Comparison of ENCODE assay signal across 24 mouse cellular contexts in genomic region chr17:5264783-5265182, GRCm38 (mm10).
"Had no signal": no experiment of that assay in that cellular context is flagged by ENCODE, and none has a peak within 500 bp of the region (broad histone marks: within the 10 kb centered on the region; RNA-seq: fewer than 3 reads in every experiment).

No protein-coding gene starts in this region.

- ATAC-seq: inflammation-experienced regulatory T-cells, adult 6 months; intestine, embryonic 16.5 days had no signal

- H3K27me3 ChIP-seq: limb, embryonic 12.5 days; limb, embryonic 15.5 days; liver, embryonic 15.5 days; megakaryocyte, embryonic 14.5 days had no signal

- DNase-seq: kidney, adult 18-20 months; kidney, adult 9 months; kidney, postnatal 14 days; kidney, postnatal 4 days; layer of hippocampus, adult 9-11 months; left cerebral cortex, postnatal 4 days; lung, embryonic 14.5 days; midbrain, embryonic 14.5 days; right cerebral cortex, adult 18-20 months; right cerebral cortex, postnatal 25 days; spleen, adult 18-20 months; thymus, adult 2 months; thymus, postnatal 14 days; thymus, postnatal 4 days had no signal

- H3K9me3 ChIP-seq: limb, embryonic 12.5 days; limb, embryonic 15.5 days; liver, embryonic 15.5 days; megakaryocyte, embryonic 14.5 days had no signal

- H3K27ac ChIP-seq: limb, embryonic 12.5 days; limb, embryonic 15.5 days; liver, embryonic 15.5 days; macrophage; stomach, postnatal 0 days had no signal

- H3K9ac ChIP-seq: limb, embryonic 12.5 days; limb, embryonic 15.5 days; liver, embryonic 15.5 days; lung, embryonic 14.5 days had no signal

- H3K4me2 ChIP-seq: limb, embryonic 12.5 days; limb, embryonic 15.5 days; liver, embryonic 11.5 days; liver, embryonic 15.5 days; lung, embryonic 14.5 days; midbrain, embryonic 11.5 days had no signal

- H3K4me3 ChIP-seq: limb, embryonic 12.5 days; limb, embryonic 15.5 days; liver, embryonic 15.5 days; megakaryocyte, embryonic 14.5 days had no signal
